Mouse (Mus musculus) E14TG2a.4 (cell line): ENCODE data around the gene Kbtbd4.

ENCODE experiments used
- H3K27me3 ChIP-seq: 2 replicates; pipeline ENCODE4 v1.6.1; 2014; ENCODE audit warnings: low read length, control low read depth; ENCODE audit not compliant: insufficient read depth
- H3K36me3 ChIP-seq: 2 replicates; pipeline ENCODE4 v1.6.1; 2014; ENCODE audit warnings: low read length, control low read depth; ENCODE audit not compliant: insufficient read depth
- H3K4me1 ChIP-seq: replicated peaks from 2 replicates; pipeline ENCODE4 v1.6.1; 2014; ENCODE audit warnings: low read depth, low read length, control low read depth
- H3K4me3 ChIP-seq: replicated peaks from 2 replicates; pipeline ENCODE4 v1.5.1; 2014; ENCODE audit warnings: mild to moderate bottlenecking, low read length
- H3K9me3 ChIP-seq: 2 replicates; pipeline ENCODE4 v1.6.1; 2014; ENCODE audit warnings: low read length, control low read depth
- CTCF ChIP-seq: conservative IDR thresholded peaks from 2 replicates; pipeline ENCODE4 v1.5.1; 2014; ENCODE audit warnings: low read length
- NANOG ChIP-seq: IDR thresholded peaks from 2 replicates; pipeline ENCODE4 v1.6.1; 2014; ENCODE audit warnings: borderline replicate concordance, low read length, mixed read lengths
- POU5F1 ChIP-seq: IDR thresholded peaks from 2 replicates; pipeline ENCODE4 v1.6.1; 2014; ENCODE audit warnings: low read length, borderline replicate concordance

Kbtbd4 gene

GRCm38 (mm10) chr2:90904076-90904855 is at the start of gene Kbtbd4, which contains the start of gene Ndufs3:
Kbtbd4 (plus strand) TSS chr2:90904740.
Ndufs3 (minus strand) TSS chr2:90904827.
- H3K36me3 ChIP-seq, result peaks cover 74% of the 10 kb centered on the region
- H3K9me3 ChIP-seq, result no peaks in the 10 kb centered on the region
- peak within 1 kb of the TSS; percentile 99 for H3K4me3 ChIP-seq
- TF ChIP-seq CTCF (no peak), POU5F1 (peak; percentile 9; the same call in 1 of the 2 replicates)
- H3K4me1 ChIP-seq, result peaks cover 27% of the 10 kb centered on the region
- H3K27me3 ChIP-seq, result no peaks in the 10 kb centered on the region

- Histone ChIP-seq H3K4me1 (no peaks in the 10 kb centered on the region), H3K36me3 (peaks cover 95% of the 10 kb centered on the region)
- TF ChIP-seq POU5F1, result no peak
- no peak for TF ChIP-seq NANOG
- no peak for TF ChIP-seq CTCF
Observed at GRCm38 (mm10) chr2:90861486-90861885, 43.1 kb upstream of the Kbtbd4 start.

GRCm38 (mm10) chr2:90864184-90864583 is 40.4 kb upstream of the Kbtbd4 start:
- Histone ChIP-seq H3K9me3 (no peaks in the 10 kb centered on the region), H3K4me3 (no peak overlapping the region), H3K36me3 (peaks cover 91% of the 10 kb centered on the region), H3K4me1 (peaks cover 11% of the 10 kb centered on the region; the same call in 1 of the 2 replicates), H3K27me3 (no peaks in the 10 kb centered on the region)
- TF ChIP-seq NANOG, result no peak

More at GRCm38 (mm10) chr2:90861486-90861885, 43.1 kb upstream of the Kbtbd4 start:
- no peak overlapping the region for H3K4me3 ChIP-seq
- no peaks in the 10 kb centered on the region for H3K9me3 ChIP-seq
- H3K27me3 ChIP-seq, result no peaks in the 10 kb centered on the region

GRCm38 (mm10) chr2:90866524-90866923 is 38.0 kb upstream of the Kbtbd4 start:
- Histone ChIP-seq H3K36me3 (peaks cover 68% of the 10 kb centered on the region), H3K4me1 (peaks cover 11% of the 10 kb centered on the region; the same call in 1 of the 2 replicates), H3K9me3 (no peaks in the 10 kb centered on the region), H3K27me3 (no peaks in the 10 kb centered on the region), H3K4me3 (no peak overlapping the region)
- TF ChIP-seq POU5F1, result no peak
- no peak for TF ChIP-seq NANOG
- peak; percentile 73 for TF ChIP-seq CTCF

- no peaks in the 10 kb centered on the region for H3K27me3 ChIP-seq
- no peaks in the 10 kb centered on the region for H3K9me3 ChIP-seq
- no peak for TF ChIP-seq NANOG
- no peak for TF ChIP-seq POU5F1
- TF ChIP-seq CTCF, result no peak
- no peak overlapping the region for H3K4me3 ChIP-seq
- H3K36me3 ChIP-seq, result peaks cover 31% of the 10 kb centered on the region
- peaks cover 11% of the 10 kb centered on the region; the same call in 1 of the 2 replicates for H3K4me1 ChIP-seq
Observed at GRCm38 (mm10) chr2:90870136-90870601, 34.4 kb upstream of the Kbtbd4 start.

GRCm38 (mm10) chr2:90871180-90871961 is 33.2 kb upstream of the Kbtbd4 start:
- H3K36me3 ChIP-seq, result peaks cover 20% of the 10 kb centered on the region
- no peak for TF ChIP-seq POU5F1
- no peak for TF ChIP-seq CTCF
- TF ChIP-seq NANOG, result no peak
- H3K4me1 ChIP-seq, result peaks cover 11% of the 10 kb centered on the region; the same call in 1 of the 2 replicates
- H3K27me3 ChIP-seq, result peaks cover 4% of the 10 kb centered on the region; the same call in 1 of the 2 replicates
- H3K4me3 ChIP-seq, result no peak overlapping the region
- no peaks in the 10 kb centered on the region for H3K9me3 ChIP-seq

- Histone ChIP-seq H3K36me3 (no peaks in the 10 kb centered on the region), H3K4me1 (no peaks in the 10 kb centered on the region), H3K27me3 (peaks cover 20% of the 10 kb centered on the region), H3K4me3 (no peak overlapping the region), H3K9me3 (no peaks in the 10 kb centered on the region)
- no peak for TF ChIP-seq NANOG
- TF ChIP-seq POU5F1, result no peak
- no peak for TF ChIP-seq CTCF
Observed at GRCm38 (mm10) chr2:90874025-90874424, 30.5 kb upstream of the Kbtbd4 start.

GRCm38 (mm10) chr2:90875239-90875638 is 29.3 kb upstream of the Kbtbd4 start:
- Histone ChIP-seq H3K4me1 (no peaks in the 10 kb centered on the region), H3K36me3 (no peaks in the 10 kb centered on the region), H3K9me3 (no peaks in the 10 kb centered on the region), H3K27me3 (peaks cover 31% of the 10 kb centered on the region), H3K4me3 (no peak overlapping the region)
- TF ChIP-seq CTCF (no peak), NANOG (no peak), POU5F1 (no peak)
